Mouse (Mus musculus) heart, postnatal 14 days (tissue): ENCODE measurements around the gene Hs1bp3. TPM values are rescaled to one million over a fixed set of nuclear protein-coding genes. Genes with fewer than 3 reads are reported as not detected.

Experiments
- DNase-seq, 2 experiments: peaks; one replicate each; pipeline ENCODE4 v3.0.0; 2021 to 2022
- intact Hi-C: fragments of 180-260 bp; cut with DNase I; formaldehyde crosslinking; loops from one replicate; pipeline ENCODE4 v1.15.1; 2025
- total RNA-seq, 2 experiments: library from RNA; stranded (reverse); gene quantifications; 2 replicates each; pipeline ENCODE4 v1.2.3; 2021

The Hs1bp3 gene
- total RNA-seq, 2 experiments from 2014 or later, result 11.9 to 12.9 TPM

DNA sequence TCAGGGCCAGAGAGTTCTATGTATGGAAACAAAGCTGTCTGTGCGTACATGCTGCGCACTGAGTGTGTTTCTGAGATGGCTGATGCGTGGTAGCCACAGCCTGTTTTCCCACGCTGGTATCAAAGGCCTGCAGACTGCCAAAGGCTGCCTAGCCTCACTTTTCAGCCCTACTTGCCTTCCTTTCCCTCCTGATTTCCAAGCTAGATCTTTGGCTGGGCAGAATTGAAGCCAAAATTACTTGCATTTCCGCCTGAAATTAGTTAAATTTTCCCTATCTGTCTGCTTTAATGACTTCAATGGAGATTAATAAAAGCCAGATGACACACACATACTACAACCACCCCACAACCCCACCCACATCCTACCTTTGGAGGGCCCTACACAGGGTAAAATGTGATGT lies 12.7 kb upstream of the Hs1bp3 start:
- intact Hi-C loops, result loop anchor here (5.0 kb wide), 1 partner anchor 83 kb away; no protein-coding TSS in a partner anchor
- DNase-seq, result no peak

- intact Hi-C loops, result loop anchor here (5.0 kb wide), 1 partner anchor 84 kb away; no protein-coding TSS in a partner anchor
- DNase-seq, result no peak
Observed at GRCm38 (mm10) chr12:8301011-8301814, 12.0 kb upstream of the Hs1bp3 start.

GRCm38 (mm10) chr12:8301841-8302431 lies 11.3 kb upstream of the Hs1bp3 start, which contains the start of gene Gdf7:
Gdf7 (minus strand) TSS chr12:8301954.
- DNase-seq, result no peak
- intact Hi-C loops, result loop anchor here (5.0 kb wide), 1 partner anchor 85 kb away; no protein-coding TSS in a partner anchor

DNA sequence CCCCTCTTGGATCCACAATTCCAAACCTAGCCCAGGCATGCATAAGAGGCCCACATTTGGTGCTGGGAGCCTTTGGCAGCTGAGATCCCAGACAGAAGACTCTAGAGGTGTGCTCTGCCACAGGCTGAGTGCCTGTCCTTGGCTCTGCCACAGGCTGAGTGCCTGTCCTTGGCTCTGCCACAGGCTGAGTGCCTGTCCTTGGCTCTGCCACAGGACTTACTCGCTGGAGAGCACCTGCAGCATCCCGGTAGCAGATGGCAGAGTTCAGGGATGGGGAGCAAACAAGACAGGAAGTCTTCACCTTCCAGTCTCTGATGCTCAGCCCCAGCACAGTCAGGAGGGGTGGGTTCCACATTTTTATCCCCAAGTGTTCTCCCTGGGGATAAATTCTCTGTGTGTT lies 8.0 kb upstream of the Hs1bp3 start:
- intact Hi-C loops, result no loop called here
- DNase-seq, result no peak

DNA sequence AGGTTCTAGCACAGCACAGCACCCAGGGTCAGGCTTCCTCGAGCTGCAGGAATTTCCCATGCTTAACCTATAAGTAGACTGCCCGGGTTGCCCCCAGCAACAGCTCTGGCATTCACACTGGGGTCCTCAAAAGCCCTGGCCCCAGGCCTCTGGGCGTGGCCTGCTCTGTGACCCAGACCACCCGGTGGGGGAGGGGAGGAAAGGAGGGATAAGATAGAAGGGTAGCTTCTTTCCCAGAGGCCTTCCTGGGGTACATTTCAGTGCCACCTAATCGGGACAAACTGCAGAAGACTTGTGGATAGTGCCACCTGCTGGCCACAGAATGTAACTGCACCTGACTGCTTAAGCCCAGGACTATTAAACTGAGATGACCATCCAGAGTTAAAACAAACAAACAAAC lies 6.8 kb upstream of the Hs1bp3 start:
- peak; percentile 74 to 77 for DNase-seq
- intact Hi-C loops, result loop anchor here (1.0 to 2.0 kb wide), 3 partner anchors 16 to 315 kb away; no protein-coding TSS in a partner anchor

DNA sequence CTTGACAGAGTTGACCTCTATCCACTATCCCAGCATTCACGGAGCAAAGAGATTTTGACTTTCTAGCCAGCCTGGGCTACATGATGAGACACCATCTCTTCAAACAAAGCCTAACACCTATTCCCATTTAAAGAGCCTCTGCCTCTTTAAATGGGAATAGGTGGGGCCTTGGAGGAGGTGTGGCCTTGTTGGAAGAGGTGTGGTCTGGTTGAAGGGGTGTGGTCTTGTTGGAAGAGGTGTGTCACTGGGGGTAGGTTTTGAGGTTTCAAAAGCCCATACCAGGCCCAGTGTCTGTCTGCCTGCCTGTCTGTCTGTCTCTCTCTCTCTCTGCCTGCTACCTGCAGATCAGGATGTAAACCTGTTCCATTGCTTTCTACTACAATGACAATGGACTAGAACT lies 6.3 kb upstream of the Hs1bp3 start:
- DNase-seq, result no peak

DNA sequence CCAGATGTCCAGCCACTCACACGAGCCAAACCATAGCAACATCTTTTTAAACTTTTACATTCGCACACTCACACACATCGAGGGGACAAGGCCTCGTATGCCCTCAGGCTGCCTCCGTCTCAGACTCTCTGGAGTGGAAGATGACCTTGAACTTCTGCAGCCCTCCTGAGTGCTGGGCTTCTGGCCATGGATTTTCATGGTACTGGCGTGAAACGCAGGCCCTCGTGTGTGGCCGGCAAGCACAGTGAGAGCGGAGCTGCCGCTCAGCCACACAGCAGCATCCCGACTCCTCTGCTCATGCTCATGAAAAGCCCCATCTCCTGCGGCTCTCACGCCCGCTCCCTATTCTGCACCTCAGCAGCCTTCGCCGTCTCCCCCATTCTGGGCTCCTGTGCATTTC lies 2.2 kb upstream of the Hs1bp3 start:
- intact Hi-C loops, result no loop called here

More for the DNA sequence above, 6.3 kb upstream of the Hs1bp3 start:
- intact Hi-C loops, result loop anchor here (1.0 to 2.0 kb wide), 3 partner anchors 16 to 316 kb away; no protein-coding TSS in a partner anchor

GRCm38 (mm10) chr12:8312266-8312665 lies 966 bp upstream of the Hs1bp3 start:
- intact Hi-C loops, result no loop called here
- no peak for DNase-seq

More for the DNA sequence above, 2.2 kb upstream of the Hs1bp3 start:
- DNase-seq, result no peak

DNA sequence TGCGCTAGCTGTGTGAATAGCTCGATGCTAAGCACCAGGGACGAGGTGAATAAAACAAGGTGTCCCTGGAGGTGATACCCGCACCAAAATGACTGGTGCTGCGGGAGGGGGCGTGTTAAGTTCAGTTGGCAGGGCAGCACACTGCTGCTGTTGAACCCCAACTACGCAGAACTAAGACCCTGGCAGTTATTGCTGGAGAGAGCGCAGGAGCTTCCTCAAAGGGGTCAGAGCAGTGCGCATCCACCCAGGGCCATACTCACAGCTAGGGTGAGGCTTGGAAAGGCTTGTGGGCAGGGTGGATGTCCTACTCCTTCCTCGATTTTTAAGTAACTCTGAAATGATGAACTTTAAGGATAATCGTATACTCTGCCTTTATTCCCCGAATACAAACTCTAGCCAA lies 541 bp downstream of the Hs1bp3 start:
- no peak for DNase-seq
- intact Hi-C loops, result no loop called here

- intact Hi-C loops, result no loop called here
- no peak for DNase-seq
Observed at GRCm38 (mm10) chr12:8316541-8316940, 3.3 kb downstream of the Hs1bp3 start.

DNA sequence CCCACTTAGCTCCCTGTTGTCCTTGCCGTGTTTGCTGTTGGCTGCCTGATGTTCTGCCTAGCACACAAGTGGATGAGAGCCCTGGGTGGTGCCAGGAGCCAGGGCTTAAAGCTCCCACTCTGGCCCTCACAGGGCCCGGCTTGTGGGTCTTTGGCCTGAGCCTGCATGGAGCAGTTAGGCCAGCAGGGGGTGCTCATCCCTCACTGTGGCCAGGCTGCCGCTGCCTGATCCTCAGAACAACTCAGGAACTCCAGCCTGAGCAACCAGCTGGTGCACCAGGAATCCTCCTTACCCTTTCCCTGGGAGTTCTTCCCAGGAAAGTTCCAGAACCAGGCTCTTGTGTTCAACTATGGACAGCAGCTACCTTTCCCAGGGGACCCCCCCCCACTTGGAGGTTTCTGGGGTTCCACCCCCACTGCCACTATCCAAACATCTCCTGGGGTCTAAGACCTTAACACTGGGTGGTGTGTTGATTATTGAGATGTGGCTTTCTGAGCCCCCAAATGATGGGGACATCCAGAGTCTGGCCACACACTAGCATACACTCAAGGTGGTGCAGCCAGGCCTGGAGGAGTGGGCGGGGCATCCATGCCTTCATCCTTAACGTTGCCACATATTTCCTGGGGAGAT lies 7.0 kb downstream of the Hs1bp3 start:
- DNase-seq, result peak; percentile 89 to 93
- intact Hi-C loops, result loop anchor here (10.0 kb wide), 1 partner anchor 325 kb away; no protein-coding TSS in a partner anchor

DNA sequence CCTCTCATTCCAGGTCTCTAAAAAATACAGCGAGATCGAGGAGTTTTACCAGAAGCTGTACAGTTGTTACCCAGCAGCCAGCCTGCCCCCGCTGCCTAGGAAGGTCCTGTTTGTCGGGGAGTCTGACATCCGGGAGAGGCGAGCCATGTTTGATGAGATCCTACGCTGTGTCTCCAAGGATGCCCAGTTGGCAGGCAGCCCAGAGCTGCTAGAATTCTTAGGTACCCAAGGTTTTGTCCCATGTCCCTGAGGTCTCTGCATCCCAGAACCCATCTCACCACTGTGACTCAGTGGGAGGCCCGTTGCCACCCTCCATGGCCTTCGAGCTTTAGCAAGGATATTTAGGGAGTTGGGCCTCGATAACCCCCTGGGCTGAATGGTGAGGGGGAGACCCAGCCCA lies 8.3 kb downstream of the Hs1bp3 start:
- intact Hi-C loops, result loop anchor here (10.0 kb wide), 1 partner anchor 323 kb away; no protein-coding TSS in a partner anchor

DNA sequence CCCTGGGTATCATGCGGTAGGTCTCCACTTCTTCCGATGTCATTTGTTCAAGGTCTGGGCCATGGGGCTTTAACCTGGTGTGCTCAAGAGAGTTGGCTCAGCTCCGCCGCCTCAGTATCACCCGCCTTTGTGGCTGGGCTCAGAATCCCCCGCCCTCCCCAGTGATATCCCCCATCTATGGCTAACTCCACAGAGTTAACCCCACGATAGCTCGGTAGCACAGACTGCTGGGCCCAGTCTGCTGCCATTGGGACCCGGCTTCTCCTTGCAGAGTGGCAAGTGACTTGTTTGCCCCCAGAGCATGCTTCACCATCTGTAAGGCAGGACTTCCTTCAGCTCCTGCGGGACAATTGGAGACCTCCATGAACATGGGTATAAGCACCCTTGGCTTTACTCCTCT lies 10.9 kb downstream of the Hs1bp3 start:
- intact Hi-C loops, result loop anchor here (10.0 kb wide), 1 partner anchor 321 kb away; no protein-coding TSS in a partner anchor
- DNase-seq, result no peak

More for the DNA sequence above, 8.3 kb downstream of the Hs1bp3 start:
- DNase-seq, result no peak

GRCm38 (mm10) chr12:8325245-8325942 lies 12.2 kb downstream of the Hs1bp3 start:
- intact Hi-C loops, result loop anchor here (5.0 to 10.0 kb wide), 2 partner anchors 57 to 319 kb away; no protein-coding TSS in a partner anchor

GRCm38 (mm10) chr12:8325943-8326522 lies 12.8 kb downstream of the Hs1bp3 start:
- intact Hi-C loops, result loop anchor here (1.0 to 10.0 kb wide), 4 partner anchors 56 to 319 kb away; no protein-coding TSS in a partner anchor
- DNase-seq, result no peak

More at GRCm38 (mm10) chr12:8325245-8325942, 12.2 kb downstream of the Hs1bp3 start:
- no peak for DNase-seq

DNA sequence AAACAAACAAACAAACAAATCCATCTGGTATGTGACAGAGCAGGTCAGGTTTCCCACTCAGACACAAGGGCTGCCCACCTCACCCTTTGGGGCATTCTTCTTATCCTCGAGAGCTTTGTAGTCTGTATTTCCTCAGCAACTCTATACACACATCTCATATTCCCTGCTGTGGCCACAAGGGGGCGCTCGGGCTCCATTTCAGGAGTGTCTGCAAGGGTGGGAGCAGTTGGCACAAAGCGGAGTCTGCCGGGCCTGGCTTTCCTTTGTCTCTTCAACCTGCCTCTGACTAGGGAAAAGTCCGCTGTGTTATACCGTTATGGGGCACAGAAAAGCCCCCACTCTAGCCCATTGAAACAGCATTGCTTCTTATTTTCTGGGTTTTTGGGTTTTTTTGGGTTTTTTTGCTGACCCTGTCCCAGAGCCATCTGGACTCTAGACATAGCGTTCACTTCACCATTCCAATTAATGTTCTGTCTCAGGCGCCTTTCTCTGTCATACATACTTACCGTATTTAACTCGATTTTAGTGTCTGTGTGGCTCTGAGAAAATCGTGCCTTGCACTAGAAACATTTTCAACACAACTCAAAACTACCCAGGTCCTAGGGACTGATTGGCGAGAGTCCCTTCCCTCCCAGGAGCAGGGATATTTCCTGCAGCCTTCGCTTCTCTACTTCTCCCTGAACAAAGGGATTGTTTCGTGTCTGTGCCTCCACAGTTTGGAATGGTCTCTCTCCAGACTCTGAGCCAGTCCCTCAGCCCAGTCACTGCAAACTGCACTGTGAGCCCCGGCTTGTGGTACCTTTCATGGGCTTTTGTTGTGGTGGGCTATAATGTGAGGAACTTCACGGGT lies 13.8 kb downstream of the Hs1bp3 start:
- intact Hi-C loops, result loop anchor here (1.0 to 10.0 kb wide), 4 partner anchors 55 to 318 kb away; no protein-coding TSS in a partner anchor
- DNase-seq, result peak; percentile 97

- no peak for DNase-seq
- intact Hi-C loops, result loop anchor here (2.0 to 10.0 kb wide), 3 partner anchors 55 to 317 kb away; no protein-coding TSS in a partner anchor
Observed at GRCm38 (mm10) chr12:8327675-8328053, 14.4 kb downstream of the Hs1bp3 start.

DNA sequence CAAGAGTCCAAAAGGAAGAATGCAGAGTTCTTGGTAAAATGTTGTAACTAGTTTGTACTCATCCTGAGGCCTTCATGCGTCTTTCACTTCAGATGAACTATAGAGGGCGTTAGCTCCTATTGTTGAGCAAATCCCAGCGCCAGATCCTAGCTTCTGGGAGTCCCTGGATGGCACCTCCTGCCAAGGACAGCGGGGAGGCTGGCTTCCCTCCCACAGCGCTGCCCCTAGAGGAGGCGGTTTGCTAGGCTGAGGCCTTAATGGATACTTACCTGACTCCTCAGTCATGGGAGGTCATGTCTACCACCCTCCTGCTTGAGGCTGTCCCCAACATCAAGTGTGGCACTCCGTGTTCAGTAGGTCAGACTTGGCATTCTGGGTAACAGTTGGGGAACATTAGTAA lies 16.0 kb downstream of the Hs1bp3 start:
- DNase-seq, result no peak
- intact Hi-C loops, result loop anchor here (5.0 to 10.0 kb wide), 2 partner anchors 53 to 316 kb away; no protein-coding TSS in a partner anchor
